Mouse (Mus musculus): ENCODE measurements around the gene Cd300a. TPM values are rescaled to one million over a fixed set of nuclear protein-coding genes. Genes with fewer than 3 reads are reported as not detected.
A peak's percentile ranks its signal among the peaks of the same experiment; 100 is the strongest.

The Cd300a gene
- polyA plus RNA-seq, 1 experiment from 2014 or later, result 1.1 TPM

DNA sequence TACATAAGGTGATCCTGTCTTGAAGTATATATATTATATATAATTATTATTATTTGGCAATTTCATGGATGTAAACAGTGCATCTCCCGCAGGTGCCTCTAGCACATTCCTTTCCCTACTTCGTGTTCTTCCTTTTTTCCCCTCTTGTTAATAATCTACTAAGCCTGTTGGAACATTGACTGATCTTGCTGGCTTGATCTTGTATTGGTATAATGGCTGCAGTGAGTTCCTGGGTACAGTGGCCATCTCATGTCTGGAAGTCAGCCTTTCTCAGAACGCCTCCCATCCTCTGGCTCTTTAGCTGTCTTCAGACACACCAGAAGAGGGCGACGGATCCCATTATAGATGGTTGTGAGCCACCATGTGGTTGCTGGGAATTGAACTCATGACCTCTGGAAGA lies 33.7 kb upstream of the Cd300a start:
- 88% methylated on average over 5 of the region's 5 CpGs for WGBS
- Histone ChIP-seq H3K27me3 (ENCODE audit: control insufficient read depth, insufficient read depth, low read length) (no peaks in the 10 kb centered on the region), H3K9me3 (ENCODE audit: control insufficient read depth, low read length) (no peaks in the 10 kb centered on the region), H3K9ac (ENCODE audit: low read length) (no peak overlapping the region), H3K27ac (replicated peaks in 1 of 2; ENCODE audit: control insufficient read depth in 1 of 2, insufficient read depth in 1 of 2, low read depth in 2 of 2, low read length in 2 of 2) (no peak overlapping the region), H3K4me1 (ENCODE audit: control insufficient read depth in 2 of 2, insufficient read depth in 2 of 2, low read length in 2 of 2) (peaks cover 5 to 6% of the 10 kb centered on the region in 2 experiments; a peak in 3 of 4 replicates), H3K4me3 (ENCODE audit: control insufficient read depth in 1 of 2, insufficient read depth in 1 of 2, low read depth in 1 of 2, low read length in 2 of 2) (no peak overlapping the region), H3K36me3 (ENCODE audit: control insufficient read depth, insufficient read depth, low read length) (no peaks in the 10 kb centered on the region), H3K4me2 (ENCODE audit: low read length) (no peak overlapping the region)
- ATAC-seq (ENCODE audit: insufficient number of reproducible peaks, insufficient read depth, low FRiP score, low read depth), result no peak

DNA sequence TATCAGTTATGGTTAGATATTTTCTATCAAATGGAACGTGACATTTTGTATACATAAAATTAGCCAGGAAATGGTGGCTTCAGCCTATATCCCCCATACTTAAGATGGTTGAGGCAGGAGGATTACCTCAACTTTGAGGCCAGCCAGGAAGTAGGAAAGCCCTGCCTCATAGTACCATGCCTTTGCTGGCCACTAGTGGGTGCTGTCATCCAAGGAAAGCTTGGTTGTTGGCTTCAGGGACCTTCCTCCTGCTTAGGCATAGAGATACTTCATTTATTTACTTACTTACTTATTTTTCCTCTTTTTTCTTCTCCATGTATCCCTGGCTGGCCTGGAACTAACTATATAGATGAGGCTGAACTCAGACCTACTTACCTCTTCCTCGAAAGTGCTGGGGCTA lies 31.2 kb upstream of the Cd300a start:
- H3K27me3 ChIP-seq (ENCODE audit: control insufficient read depth, insufficient read depth, low read length), result no peaks in the 10 kb centered on the region
- no peaks in the 10 kb centered on the region for H3K9me3 ChIP-seq (ENCODE audit: control insufficient read depth, low read length)
- H3K4me1 ChIP-seq (ENCODE audit: control insufficient read depth in 2 of 2, insufficient read depth in 2 of 2, low read length in 2 of 2), result no peaks in the 10 kb centered on the region
- ATAC-seq (ENCODE audit: insufficient number of reproducible peaks, insufficient read depth, low FRiP score, low read depth), result no peak
- H3K36me3 ChIP-seq (ENCODE audit: control insufficient read depth, insufficient read depth, low read length), result no peaks in the 10 kb centered on the region
- WGBS, result 86% methylated on average over 2 of the region's 2 CpGs
- H3K4me2 ChIP-seq (ENCODE audit: low read length), result no peak overlapping the region
- H3K9ac ChIP-seq (ENCODE audit: low read length), result no peak overlapping the region
- H3K27ac ChIP-seq (replicated peaks in 1 of 2; ENCODE audit: control insufficient read depth in 1 of 2, insufficient read depth in 1 of 2, low read depth in 2 of 2, low read length in 2 of 2), result no peak overlapping the region
- no peak overlapping the region for H3K4me3 ChIP-seq (ENCODE audit: control insufficient read depth in 1 of 2, insufficient read depth in 1 of 2, low read depth in 1 of 2, low read length in 2 of 2)

- WGBS, result 75% methylated on average over 2 of the region's 2 CpGs
- Histone ChIP-seq H3K27me3 (ENCODE audit: control insufficient read depth, insufficient read depth, low read length) (no peaks in the 10 kb centered on the region), H3K9ac (ENCODE audit: low read length) (no peak overlapping the region), H3K9me3 (ENCODE audit: control insufficient read depth, low read length) (no peaks in the 10 kb centered on the region), H3K4me3 (ENCODE audit: control insufficient read depth in 1 of 2, insufficient read depth in 1 of 2, low read depth in 1 of 2, low read length in 2 of 2) (no peak overlapping the region), H3K36me3 (ENCODE audit: control insufficient read depth, insufficient read depth, low read length) (peaks cover 6% of the 10 kb centered on the region; the same call in 1 of the 2 replicates), H3K27ac (replicated peaks in 1 of 2; ENCODE audit: control insufficient read depth in 1 of 2, insufficient read depth in 1 of 2, low read depth in 2 of 2, low read length in 2 of 2) (no peak overlapping the region), H3K4me2 (ENCODE audit: low read length) (no peak overlapping the region), H3K4me1 (ENCODE audit: control insufficient read depth in 2 of 2, insufficient read depth in 2 of 2, low read length in 2 of 2) (peaks cover 2 to 3% of the 10 kb centered on the region in 2 experiments; a peak in 3 of 4 replicates)
- ATAC-seq (ENCODE audit: insufficient number of reproducible peaks, insufficient read depth, low FRiP score, low read depth), result no peak
These were observed 28.8 kb upstream of the Cd300a start for GRCm38 (mm10) chr11:114861057-114861456.

GRCm38 (mm10) chr11:114862687-114863086 lies 27.2 kb upstream of the Cd300a start:
- H3K36me3 ChIP-seq (ENCODE audit: control insufficient read depth, insufficient read depth, low read length), result peaks cover 10% of the 10 kb centered on the region; the same call in 1 of the 2 replicates
- H3K4me1 ChIP-seq (ENCODE audit: control insufficient read depth in 2 of 2, insufficient read depth in 2 of 2, low read length in 2 of 2), result peaks cover 18 to 20% of the 10 kb centered on the region in 2 experiments
- no peaks in the 10 kb centered on the region for H3K27me3 ChIP-seq (ENCODE audit: control insufficient read depth, insufficient read depth, low read length)
- no peak overlapping the region for H3K4me2 ChIP-seq (ENCODE audit: low read length)
- WGBS, result 88% methylated on average over 3 of the region's 3 CpGs
- no peak for ATAC-seq (ENCODE audit: insufficient number of reproducible peaks, insufficient read depth, low FRiP score, low read depth)
- no peak overlapping the region for H3K9ac ChIP-seq (ENCODE audit: low read length)
- H3K4me3 ChIP-seq (ENCODE audit: control insufficient read depth in 1 of 2, insufficient read depth in 1 of 2, low read depth in 1 of 2, low read length in 2 of 2), result no peak overlapping the region
- H3K27ac ChIP-seq (replicated peaks in 1 of 2; ENCODE audit: control insufficient read depth in 1 of 2, insufficient read depth in 1 of 2, low read depth in 2 of 2, low read length in 2 of 2), result no peak overlapping the region
- H3K9me3 ChIP-seq (ENCODE audit: control insufficient read depth, low read length), result no peaks in the 10 kb centered on the region

- no peak overlapping the region for H3K9ac ChIP-seq (ENCODE audit: low read length)
- no peak overlapping the region for H3K27ac ChIP-seq (replicated peaks in 1 of 2; ENCODE audit: control insufficient read depth in 1 of 2, insufficient read depth in 1 of 2, low read depth in 2 of 2, low read length in 2 of 2)
- no peak for ATAC-seq (ENCODE audit: insufficient number of reproducible peaks, insufficient read depth, low FRiP score, low read depth)
- H3K4me1 ChIP-seq (ENCODE audit: control insufficient read depth in 2 of 2, insufficient read depth in 2 of 2, low read length in 2 of 2), result peaks cover 23 to 26% of the 10 kb centered on the region in 2 experiments
- no peak overlapping the region for H3K4me3 ChIP-seq (ENCODE audit: control insufficient read depth in 1 of 2, insufficient read depth in 1 of 2, low read depth in 1 of 2, low read length in 2 of 2)
- WGBS, result 89% methylated on average over 21 of the region's 21 CpGs
- no peaks in the 10 kb centered on the region for H3K27me3 ChIP-seq (ENCODE audit: control insufficient read depth, insufficient read depth, low read length)
- H3K4me2 ChIP-seq (ENCODE audit: low read length), result no peak overlapping the region
- H3K9me3 ChIP-seq (ENCODE audit: control insufficient read depth, low read length), result no peaks in the 10 kb centered on the region
- peaks cover 10% of the 10 kb centered on the region; the same call in 1 of the 2 replicates for H3K36me3 ChIP-seq (ENCODE audit: control insufficient read depth, insufficient read depth, low read length)
These were observed 25.9 kb upstream of the Cd300a start for GRCm38 (mm10) chr11:114863918-114864420.

- H3K9me3 ChIP-seq (ENCODE audit: control insufficient read depth, low read length), result no peaks in the 10 kb centered on the region
- H3K27ac ChIP-seq (replicated peaks in 1 of 2; ENCODE audit: control insufficient read depth in 1 of 2, insufficient read depth in 1 of 2, low read depth in 2 of 2, low read length in 2 of 2), result peak overlapping the region; percentile 9 to 79; a peak in 2 of 4 replicates
- WGBS, result 62% methylated on average over 5 of the region's 5 CpGs
- H3K4me2 ChIP-seq (ENCODE audit: low read length), result no peak overlapping the region
- H3K36me3 ChIP-seq (ENCODE audit: control insufficient read depth, insufficient read depth, low read length), result peaks cover 21% of the 10 kb centered on the region
- no peak overlapping the region for H3K9ac ChIP-seq (ENCODE audit: low read length)
- H3K4me3 ChIP-seq (ENCODE audit: control insufficient read depth in 1 of 2, insufficient read depth in 1 of 2, low read depth in 1 of 2, low read length in 2 of 2), result no peak overlapping the region
- no peaks in the 10 kb centered on the region for H3K27me3 ChIP-seq (ENCODE audit: control insufficient read depth, insufficient read depth, low read length)
- no peak; the same call in 1 of the 2 replicates for ATAC-seq (ENCODE audit: insufficient number of reproducible peaks, insufficient read depth, low FRiP score, low read depth)
- H3K4me1 ChIP-seq (ENCODE audit: control insufficient read depth in 2 of 2, insufficient read depth in 2 of 2, low read length in 2 of 2), result peaks cover 23 to 26% of the 10 kb centered on the region in 2 experiments
These were observed 23.8 kb upstream of the Cd300a start for GRCm38 (mm10) chr11:114865999-114866398.

GRCm38 (mm10) chr11:114866486-114867360 lies 23.1 kb upstream of the Cd300a start:
- Histone ChIP-seq H3K9me3 (ENCODE audit: control insufficient read depth, low read length) (no peaks in the 10 kb centered on the region), H3K36me3 (ENCODE audit: control insufficient read depth, insufficient read depth, low read length) (peaks cover 28% of the 10 kb centered on the region), H3K27ac (replicated peaks in 1 of 2; ENCODE audit: control insufficient read depth in 1 of 2, insufficient read depth in 1 of 2, low read depth in 2 of 2, low read length in 2 of 2) (peak overlapping the region; percentile 60 to 79), H3K27me3 (ENCODE audit: control insufficient read depth, insufficient read depth, low read length) (no peaks in the 10 kb centered on the region), H3K4me1 (ENCODE audit: control insufficient read depth in 2 of 2, insufficient read depth in 2 of 2, low read length in 2 of 2) (peaks cover 23 to 26% of the 10 kb centered on the region in 2 experiments), H3K4me3 (ENCODE audit: control insufficient read depth in 1 of 2, insufficient read depth in 1 of 2, low read depth in 1 of 2, low read length in 2 of 2) (no peak overlapping the region), H3K4me2 (ENCODE audit: low read length) (peak overlapping the region; percentile 36; the same call in 1 of the 2 replicates), H3K9ac (ENCODE audit: low read length) (peak overlapping the region; percentile 25)
- 43% methylated on average over 10 of the region's 10 CpGs for WGBS
- ATAC-seq (ENCODE audit: insufficient number of reproducible peaks, insufficient read depth, low FRiP score, low read depth), result peak; percentile 72
